Mouse (Mus musculus) hindbrain, postnatal 0 days (tissue): ENCODE data around the gene Ubac2. TPM values are rescaled to one million over a fixed set of nuclear protein-coding genes. Genes with fewer than 3 reads are reported as not detected.

Experiments used
- ATAC-seq: fragments of 200-750 bp; cut with Nextera tagmentation; 2 replicates; pipeline ENCODE4 v1.8.0; 2017; ENCODE audit warnings: mild to moderate bottlenecking, moderate TSS enrichment, moderate library complexity
- DNase-seq: peaks from one replicate; pipeline ENCODE4 v3.0.0-alpha.2; 2015; ENCODE audit warnings: low spot score
- H3K27ac ChIP-seq: fragments of 300-500 bp; sonication (generic); 2 replicates; pipeline ENCODE4 v1.5.1; 2014; ENCODE audit warnings: mild to moderate bottlenecking
- H3K27me3 ChIP-seq: fragments of 300-500 bp; sonication (generic); 2 replicates; pipeline ENCODE4 v1.6.1; 2014; ENCODE audit warnings: low read length, mixed read lengths; ENCODE audit not compliant: insufficient read depth
- H3K36me3 ChIP-seq: fragments of 300-500 bp; sonication (generic); 2 replicates; pipeline ENCODE4 v1.6.1; 2014; ENCODE audit warnings: low read length, mixed read lengths; ENCODE audit not compliant: insufficient read depth
- H3K4me1 ChIP-seq: fragments of 300-500 bp; sonication (generic); 2 replicates; pipeline ENCODE4 v1.6.1; 2014; ENCODE audit warnings: antibody characterized with exemption, low read length, mixed read lengths; ENCODE audit not compliant: insufficient read depth
- H3K4me2 ChIP-seq: fragments of 300-500 bp; sonication (generic); 2 replicates; pipeline ENCODE4 v1.6.1; 2014; ENCODE audit warnings: low read depth, mild to moderate bottlenecking, low read length, moderate library complexity, mixed read lengths
- H3K4me3 ChIP-seq: fragments of 300-500 bp; sonication (generic); 2 replicates; pipeline ENCODE4 v1.5.1; 2014; ENCODE audit warnings: low read length
- H3K9ac ChIP-seq: fragments of 300-500 bp; sonication (generic); replicated peaks from 2 replicates; pipeline ENCODE4 v1.6.1; 2014; ENCODE audit warnings: mild to moderate bottlenecking, low read length, moderate library complexity, mixed read lengths
- H3K9me3 ChIP-seq: fragments of 300-500 bp; sonication (generic); 2 replicates; pipeline ENCODE4 v1.6.1; 2016; ENCODE audit warnings: low read length, mixed read lengths
- CTCF ChIP-seq: IDR thresholded peaks from 2 replicates; pipeline ENCODE4 v1.5.1; 2016; ENCODE audit warnings: antibody characterized with exemption, control low read depth, low read depth
- WGBS: fragments of 180-500 bp; shearing (Covaris S2); extraction: QIAGEN DNeasy Blood & Tissue Kit; methylation state at CpG from one replicate; pipeline ENCODE4 v1.1.7; 2014; 5-methylcytosine and 5-hydroxymethylcytosine counted together
- polyA plus RNA-seq: library from polyadenylated mRNA; unstranded; fragments of >200 nt; fragmentation: Nextera tagmentation; extraction: Ambion mirVana; gene quantifications from 2 replicates; pipeline ENCODE4 v1.2.1, GENCODE M21; 2015
- total RNA-seq: library from RNA; depleted of rRNA; stranded (reverse); fragments of >200 nt; gene quantifications from 2 replicates; pipeline ENCODE4 v1.2.3, GENCODE M21; 2014

Ubac2 gene
- total and polyA plus RNA-seq, 2 experiments from 2014 or later = 45.6 to 55.4 TPM

DNA sequence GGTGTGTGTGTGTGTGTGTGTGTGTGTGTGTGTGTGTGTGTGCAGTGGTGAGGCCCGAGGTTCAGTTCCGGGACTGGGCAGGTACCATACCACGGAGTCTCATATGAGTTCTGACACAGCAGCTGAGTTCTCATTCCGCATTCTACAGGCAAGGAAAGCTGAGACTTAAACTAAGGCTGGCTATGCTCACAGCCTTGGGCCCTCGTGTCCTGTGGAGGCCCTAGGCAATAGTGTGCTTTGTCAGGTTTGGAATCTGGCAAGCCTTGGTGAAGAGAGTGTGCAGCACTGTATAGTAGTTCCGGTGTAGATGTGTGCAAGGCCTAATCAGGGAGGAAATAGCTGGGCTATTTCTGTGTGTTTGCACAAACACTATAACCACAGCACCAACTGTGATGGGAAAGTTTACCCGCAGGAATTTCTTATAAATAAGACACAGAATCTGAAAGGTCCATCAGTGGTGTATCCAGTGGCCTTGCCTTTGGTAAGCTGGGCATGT, 25.0 kb downstream of the Ubac2 start:
- 90% methylated on average over 7 of the region's 7 CpGs for WGBS
- no peak overlapping the region for H3K9ac ChIP-seq
- H3K27ac ChIP-seq = no peak overlapping the region
- no peak for DNase-seq
- no peak overlapping the region for H3K4me2 ChIP-seq
- TF ChIP-seq CTCF = no peak
- ATAC-seq = no peak
- no peaks in the 10 kb centered on the region for H3K27me3 ChIP-seq
- no peaks in the 10 kb centered on the region for H3K4me1 ChIP-seq
- H3K9me3 ChIP-seq = no peaks in the 10 kb centered on the region
- H3K36me3 ChIP-seq = peaks cover 10% of the 10 kb centered on the region; the same call in 1 of the 2 replicates
- H3K4me3 ChIP-seq = no peak overlapping the region

DNA sequence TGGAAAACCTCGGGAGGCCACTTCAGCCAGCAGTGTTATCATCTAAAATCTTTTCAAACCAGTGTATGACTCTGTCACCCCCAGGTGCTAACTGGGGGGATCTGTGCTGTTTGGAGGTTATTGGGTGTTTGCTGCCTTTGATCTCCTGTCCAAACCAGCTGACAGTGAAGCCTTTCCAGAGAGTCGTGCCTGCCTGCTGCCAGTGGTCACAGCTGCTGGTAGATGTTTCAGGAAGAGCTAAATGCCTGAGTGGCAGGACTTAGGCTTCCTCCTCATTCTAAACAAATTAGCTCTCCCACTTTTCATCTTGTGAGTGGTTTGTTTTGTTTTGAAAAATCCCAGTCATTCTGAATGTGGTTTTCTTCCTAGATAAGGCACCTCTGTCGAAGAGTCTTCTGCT, 26.3 kb downstream of the Ubac2 start:
- no peak for DNase-seq
- no peak for TF ChIP-seq CTCF
- WGBS = 63% methylated on average over 3 of the region's 3 CpGs

DNA sequence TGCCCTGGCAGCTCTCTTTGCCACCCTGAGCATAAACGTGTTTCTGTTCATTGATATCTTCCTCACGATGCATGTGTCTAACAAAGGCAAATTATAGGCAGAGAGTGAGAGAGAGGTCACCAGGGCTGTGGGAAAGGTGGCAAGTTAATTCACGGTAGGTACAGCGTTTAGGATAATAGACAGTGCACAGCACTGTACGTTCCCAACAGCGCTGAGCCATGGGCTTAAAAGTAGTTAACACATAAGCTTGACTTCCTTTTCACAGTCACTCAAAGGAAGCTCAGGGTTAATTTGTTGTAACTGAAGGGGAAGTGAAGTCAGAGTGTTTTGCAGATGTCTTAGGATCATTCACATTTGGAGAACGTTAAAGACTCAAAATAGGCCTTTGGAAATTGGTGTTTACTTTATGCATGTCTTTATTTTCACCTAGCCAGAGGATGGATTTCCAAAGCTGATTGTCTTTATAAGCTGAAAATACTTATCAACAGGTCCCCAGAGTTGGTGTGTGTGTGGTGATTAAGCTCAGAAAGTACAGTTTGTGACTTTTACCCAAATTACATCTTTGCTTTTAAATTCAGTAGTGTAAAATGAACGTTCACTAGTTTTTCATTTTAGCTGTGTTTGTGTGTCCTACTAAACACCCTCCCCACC, 28.0 kb downstream of the Ubac2 start:
- ATAC-seq (no peak), DNase-seq (no peak)
- peaks cover 14% of the 10 kb centered on the region; the same call in 1 of the 2 replicates for H3K36me3 ChIP-seq
- H3K4me1 ChIP-seq = no peaks in the 10 kb centered on the region
- no peak overlapping the region for H3K4me3 ChIP-seq
- WGBS = 85% methylated on average over 8 of the region's 8 CpGs
- no peaks in the 10 kb centered on the region for H3K9me3 ChIP-seq
- no peak overlapping the region for H3K27ac ChIP-seq
- H3K4me2 ChIP-seq = no peak overlapping the region
- no peak overlapping the region for H3K9ac ChIP-seq
- no peak for TF ChIP-seq CTCF
- no peaks in the 10 kb centered on the region for H3K27me3 ChIP-seq

More for the DNA sequence above, 26.3 kb downstream of the Ubac2 start:
- Histone ChIP-seq H3K4me1 (no peaks in the 10 kb centered on the region), H3K9ac (no peak overlapping the region), H3K27ac (no peak overlapping the region), H3K9me3 (no peaks in the 10 kb centered on the region), H3K4me2 (no peak overlapping the region), H3K36me3 (peaks cover 10% of the 10 kb centered on the region; the same call in 1 of the 2 replicates), H3K4me3 (no peak overlapping the region), H3K27me3 (no peaks in the 10 kb centered on the region)
- ATAC-seq = no peak

DNA sequence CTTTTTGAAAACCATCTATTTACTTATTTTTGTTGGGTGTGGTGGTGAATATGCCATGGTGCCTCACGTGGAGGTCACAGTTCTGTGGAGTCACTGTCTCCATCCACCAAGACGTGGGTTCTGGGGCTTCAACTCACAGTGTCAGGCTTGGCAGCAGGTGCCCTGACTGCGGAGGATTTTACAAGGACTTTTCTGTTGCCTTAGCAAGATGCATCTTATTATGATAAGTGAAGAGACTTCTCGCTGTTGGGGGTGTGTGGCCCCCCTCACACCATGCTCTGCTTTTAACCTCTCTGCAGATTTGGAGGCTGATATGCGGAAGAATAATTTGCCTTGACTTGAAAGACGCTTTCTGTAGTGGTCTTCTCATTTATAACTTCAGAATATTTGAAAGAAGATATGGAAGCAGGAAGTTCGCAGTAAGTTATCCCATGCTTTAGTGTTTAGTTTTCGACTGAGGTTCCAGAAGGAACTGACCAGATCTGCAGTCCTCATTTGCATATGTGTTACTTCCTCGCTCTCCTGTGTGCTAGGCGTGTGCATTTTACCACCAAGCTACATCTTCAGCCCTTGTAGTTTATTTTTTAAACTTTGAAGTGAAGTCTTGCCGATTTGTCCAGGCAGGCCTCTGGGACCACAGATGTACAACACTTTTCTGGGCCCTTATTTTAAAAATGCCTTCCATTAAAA, 28.7 kb downstream of the Ubac2 start:
- ATAC-seq (no peak), DNase-seq (no peak)
- no peak for TF ChIP-seq CTCF
- no peak overlapping the region for H3K4me3 ChIP-seq
- peaks cover 14% of the 10 kb centered on the region; the same call in 1 of the 2 replicates for H3K36me3 ChIP-seq
- no peak overlapping the region for H3K9ac ChIP-seq
- WGBS = 89% methylated on average over 11 of the region's 11 CpGs
- H3K27ac ChIP-seq = no peak overlapping the region
- no peak overlapping the region for H3K4me2 ChIP-seq
- H3K4me1 ChIP-seq = no peaks in the 10 kb centered on the region
- H3K9me3 ChIP-seq = no peaks in the 10 kb centered on the region
- no peaks in the 10 kb centered on the region for H3K27me3 ChIP-seq

DNA sequence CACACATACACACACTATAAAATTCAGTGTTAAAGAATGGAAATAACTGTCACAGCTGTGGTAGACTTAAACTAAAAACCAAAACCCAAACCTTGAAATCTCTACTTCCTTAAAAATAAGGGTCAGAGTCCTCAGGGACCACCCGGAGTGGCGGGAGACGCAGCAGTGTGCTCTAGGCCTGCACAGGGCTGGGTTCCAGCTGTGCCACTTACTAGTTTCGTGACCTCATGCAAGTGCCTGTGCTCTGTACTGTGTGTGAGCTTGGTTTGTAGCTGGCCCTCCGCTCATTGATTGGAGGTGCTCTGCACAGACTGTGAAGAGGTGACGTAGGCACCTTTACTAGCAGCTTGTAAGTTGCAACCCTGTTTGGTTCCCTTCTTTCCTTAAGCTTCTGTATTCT, 31.4 kb downstream of the Ubac2 start:
- H3K27me3 ChIP-seq = no peaks in the 10 kb centered on the region

DNA sequence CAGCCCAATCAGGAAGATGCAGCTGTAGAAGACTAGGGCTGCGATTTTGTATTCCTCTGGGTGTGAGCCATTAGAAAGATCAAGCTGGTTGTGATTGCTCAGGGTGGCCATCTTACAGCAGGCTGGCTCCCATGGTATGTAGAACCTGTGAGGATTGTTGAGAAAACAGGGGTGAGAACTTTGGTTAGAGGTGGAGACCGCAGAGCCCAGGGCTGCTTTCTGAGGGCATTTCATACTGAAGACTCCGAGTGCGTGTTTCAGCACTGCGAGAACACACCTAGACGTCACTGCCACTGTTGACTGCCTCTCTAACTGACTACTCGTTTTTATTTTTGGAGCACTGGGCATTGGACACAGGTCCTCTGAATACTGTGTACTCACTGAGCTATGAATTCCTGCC, 34.1 kb downstream of the Ubac2 start:
- no peak for TF ChIP-seq CTCF
- no peak overlapping the region for H3K4me3 ChIP-seq
- no peak overlapping the region for H3K27ac ChIP-seq
- DNase-seq (no peak), ATAC-seq (no peak)
- no peaks in the 10 kb centered on the region for H3K27me3 ChIP-seq
- no peaks in the 10 kb centered on the region for H3K4me1 ChIP-seq
- H3K36me3 ChIP-seq = peaks cover 23% of the 10 kb centered on the region; the same call in 1 of the 2 replicates
- H3K9ac ChIP-seq = no peak overlapping the region
- 96% methylated on average over 7 of the region's 7 CpGs for WGBS
- H3K9me3 ChIP-seq = no peaks in the 10 kb centered on the region
- H3K4me2 ChIP-seq = no peak overlapping the region

More for the DNA sequence above, 31.4 kb downstream of the Ubac2 start:
- no peaks in the 10 kb centered on the region for H3K4me1 ChIP-seq
- no peak overlapping the region for H3K27ac ChIP-seq
- DNase-seq (no peak), ATAC-seq (no peak)
- H3K9ac ChIP-seq = no peak overlapping the region
- peaks cover 14% of the 10 kb centered on the region; the same call in 1 of the 2 replicates for H3K36me3 ChIP-seq
- 93% methylated on average over 6 of the region's 6 CpGs for WGBS
- H3K4me3 ChIP-seq = no peak overlapping the region
- no peak for TF ChIP-seq CTCF
- no peak overlapping the region for H3K4me2 ChIP-seq
- no peaks in the 10 kb centered on the region for H3K9me3 ChIP-seq

DNA sequence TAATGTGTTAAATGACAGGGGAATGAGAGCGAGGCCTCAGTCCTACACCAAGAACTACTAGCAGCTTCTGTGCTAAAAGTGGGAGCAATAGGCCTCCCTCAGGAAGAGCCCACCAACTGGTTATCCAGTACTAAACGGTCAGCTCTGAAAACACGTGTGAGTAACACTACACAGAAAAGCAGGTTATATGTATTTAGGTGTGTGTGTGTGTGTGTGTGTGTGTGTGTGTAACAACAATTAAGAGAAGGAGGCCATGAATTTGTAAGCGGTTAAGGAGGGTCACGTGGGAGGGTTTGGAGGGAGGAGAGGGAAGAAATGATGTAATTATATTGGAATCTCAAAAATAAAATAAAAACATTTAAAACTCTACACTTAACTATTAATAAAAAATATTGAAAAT, 36.7 kb downstream of the Ubac2 start:
- ATAC-seq = no peak

More for the DNA sequence above, 36.7 kb downstream of the Ubac2 start:
- Histone ChIP-seq H3K4me3 (no peak overlapping the region), H3K4me2 (no peak overlapping the region), H3K4me1 (no peaks in the 10 kb centered on the region), H3K9ac (no peak overlapping the region), H3K27me3 (no peaks in the 10 kb centered on the region), H3K9me3 (no peaks in the 10 kb centered on the region), H3K36me3 (peaks cover 17% of the 10 kb centered on the region; the same call in 1 of the 2 replicates), H3K27ac (no peak overlapping the region)
- WGBS = 88% methylated on average over 5 of the region's 5 CpGs
- no peak for TF ChIP-seq CTCF
- no peak for DNase-seq
